13 mouse cellular contexts compared by ENCODE assay signal in genomic region chr1:130474226-130474625, GRCm38 (mm10). TPM values are rescaled to one million over a fixed set of nuclear protein-coding genes. Genes with fewer than 3 reads are reported as not detected.
DNase-seq lines count a peak whose midpoint lies in the region; ATAC-seq and TF ChIP-seq lines count a peak whose summit lies in the region.
"Had no signal": no experiment of that assay in that cellular context is flagged by ENCODE, and none has a peak within 500 bp of the region (broad histone marks: within the 10 kb centered on the region; RNA-seq: fewer than 3 reads in every experiment).

No protein-coding gene starts in this region.

- 3% methylated on average over 1 of the region's 1 CpGs for WGBS in bone marrow, adult 2 months
- 12% methylated on average over 1 of the region's 1 CpGs for WGBS in lung, embryonic 15.5 days
- 0% methylated on average over 1 of the region's 1 CpGs for WGBS in small intestine, adult 2 months
- WGBS in hindbrain, embryonic 13.5 days = 30% methylated on average over 1 of the region's 1 CpGs

- no peaks in the 10 kb centered on the region for H3K9me3 ChIP-seq in lung, embryonic 15.5 days
- no peaks in the 10 kb centered on the region for H3K9me3 ChIP-seq in hindbrain, embryonic 13.5 days
- H3K9me3 ChIP-seq: G1E had no signal

- peak; percentile 16 to 35 for DNase-seq in spleen, adult 18-20 months
- no peak for DNase-seq in spleen, postnatal 4 days (ENCODE audit: low spot score in 2 of 2)
- no peak for DNase-seq in right cerebral cortex, postnatal 14 days
- DNase-seq in ovary, postnatal 36 days (ENCODE audit: low spot score) = no peak
- DNase-seq: embryo, embryonic 11 days; gastrocnemius, postnatal 36 days had no signal

- no peaks in the 10 kb centered on the region for H3K36me3 ChIP-seq in lung, embryonic 15.5 days
- H3K36me3 ChIP-seq in small intestine, adult 2 months (ENCODE audit: control insufficient read depth, insufficient read depth, low read length) = no peaks in the 10 kb centered on the region
- no peaks in the 10 kb centered on the region for H3K36me3 ChIP-seq in hindbrain, embryonic 13.5 days
- H3K36me3 ChIP-seq: G1E had no signal

- no peak overlapping the region for H3K4me2 ChIP-seq in lung, embryonic 15.5 days
- no peak overlapping the region for H3K4me2 ChIP-seq in hindbrain, embryonic 13.5 days
- H3K4me2 ChIP-seq: liver, embryonic 11.5 days had no signal

- H3K9ac ChIP-seq in lung, embryonic 15.5 days = no peak overlapping the region
- H3K9ac ChIP-seq in hindbrain, embryonic 13.5 days = no peak overlapping the region

- peak overlapping the region; percentile 65 for H3K27ac ChIP-seq in bone marrow, adult 2 months (ENCODE audit: control insufficient read depth, insufficient read depth, low read depth, low read length, poor library complexity)
- no peak overlapping the region for H3K27ac ChIP-seq in lung, embryonic 15.5 days
- 0 out of 2 replicates have a peak overlapping the region, but pooled peaks have one; percentile 2 for H3K27ac ChIP-seq in small intestine, adult 2 months (ENCODE audit: insufficient read depth, low read depth, low read length)
- H3K27ac ChIP-seq in hindbrain, embryonic 13.5 days = no peak overlapping the region

- no peak for TF ChIP-seq CTCF in bone marrow, adult 2 months (IDR thresholded peaks at IDR 0.05; ENCODE audit: control insufficient read depth, insufficient read depth, low read length)
- no peak for TF ChIP-seq CTCF in small intestine, adult 2 months (IDR thresholded peaks at IDR 0.05; ENCODE audit: extremely low read depth, insufficient read length, insufficient replicate concordance, low read depth, low read length)

- peaks cover 4% of the 10 kb centered on the region; the same call in 1 of the 2 replicates for H3K4me1 ChIP-seq in bone marrow, adult 2 months (ENCODE audit: control insufficient read depth, insufficient read depth, low read length)
- H3K4me1 ChIP-seq in lung, embryonic 15.5 days = peaks cover 5% of the 10 kb centered on the region; the same call in 1 of the 2 replicates
- H3K4me1 ChIP-seq in small intestine, adult 2 months (ENCODE audit: control insufficient read depth, insufficient read depth, insufficient read length, low read length) = peaks cover 4% of the 10 kb centered on the region; the same call in 1 of the 2 replicates
- H3K4me1 ChIP-seq in hindbrain, embryonic 13.5 days (replicated peaks) = no peaks in the 10 kb centered on the region

- no peaks in the 10 kb centered on the region for H3K27me3 ChIP-seq in lung, embryonic 15.5 days
- H3K27me3 ChIP-seq in small intestine, adult 2 months (ENCODE audit: control insufficient read depth, insufficient read depth, low read length) = no peaks in the 10 kb centered on the region
- H3K27me3 ChIP-seq in hindbrain, embryonic 13.5 days = no peaks in the 10 kb centered on the region

- no peak overlapping the region for H3K4me3 ChIP-seq in bone marrow, adult 2 months (replicated peaks; ENCODE audit: control insufficient read depth, low read depth, low read length)
- no peak overlapping the region for H3K4me3 ChIP-seq in lung, embryonic 15.5 days
- H3K4me3 ChIP-seq in small intestine, adult 2 months (ENCODE audit: low read depth, low read length) = no peak overlapping the region
- no peak overlapping the region for H3K4me3 ChIP-seq in hindbrain, embryonic 13.5 days

- no peak for TF ChIP-seq POLR2A in bone marrow, adult 2 months (IDR thresholded peaks at IDR 0.05; ENCODE audit: borderline replicate concordance, control insufficient read depth, low read depth, low read length)
- TF ChIP-seq POLR2A in small intestine, adult 2 months (IDR thresholded peaks at IDR 0.05; ENCODE audit: low read depth, low read length) = no peak

- peak; percentile 76 for ATAC-seq in lung, embryonic 15.5 days (ENCODE audit: borderline replicate concordance, extremely low read depth, low FRiP score, low TSS enrichment)
- no peak for ATAC-seq in hindbrain, embryonic 13.5 days (ENCODE audit: low FRiP score)

RNA-seq across cellular contexts. Expression of gene Cd55, which starts 11.7 kb away (rescaled TPM):
- polyA plus RNA-seq in bone marrow, adult 2 months (2011; ENCODE audit: insufficient read depth, insufficient read length, low replicate concordance, missing spikeins) = 15.9 and 20.3 TPM in 2 replicates
- polyA plus RNA-seq in lung, embryonic 15.5 days (2015; fragmentation: Nextera tagmentation; extraction: Ambion mirVana) = 25.9 and 27.3 TPM in 2 replicates
- 11.2 and 36.8 TPM in 2 replicates for polyA plus RNA-seq in small intestine, adult 2 months (2012; rRNA removed)
- 7.1 and 8.1 TPM in 2 replicates for polyA plus RNA-seq in hindbrain, embryonic 13.5 days (2015; fragmentation: Nextera tagmentation; extraction: Ambion mirVana)

RNA-seq across cellular contexts. Expression of gene Cd55b, which starts 51.4 kb away (rescaled TPM):
- not detected in 2 replicates for polyA plus RNA-seq in bone marrow, adult 2 months (2011; ENCODE audit: insufficient read depth, insufficient read length, low replicate concordance, missing spikeins)
- polyA plus RNA-seq in lung, embryonic 15.5 days (2015; fragmentation: Nextera tagmentation; extraction: Ambion mirVana) = 0.40 and 0.54 TPM in 2 replicates
- polyA plus RNA-seq in small intestine, adult 2 months (2012; rRNA removed) = 0.28 TPM in 1 of 2 replicates, not detected in the other
- not detected in 2 replicates for polyA plus RNA-seq in hindbrain, embryonic 13.5 days (2015; fragmentation: Nextera tagmentation; extraction: Ambion mirVana)
- polyA plus RNA-seq: forebrain, embryonic 11.5 days; G1E; liver, embryonic 11.5 days had no signal

Comparison
In these comparisons a context has a peak if more than half of its experiments do, and no peak if none do; other contexts are left out.
1. DNase-seq: peak in spleen, adult 18-20 months (2 of 2); none in spleen, postnatal 4 days (0 of 2), right cerebral cortex, postnatal 14 days (single experiment) and ovary, postnatal 36 days (single experiment).
2. H3K27ac ChIP-seq: peak in bone marrow, adult 2 months (single experiment) and small intestine, adult 2 months (single experiment); none in lung, embryonic 15.5 days (single experiment) and hindbrain, embryonic 13.5 days (single experiment).